Mouse (Mus musculus): ENCODE data around the gene Rpl36al.
"Not testable (repeated sequence)": the region's sequence is repeated elsewhere in the genome, so short reads cannot be mapped to it uniquely, and the experiment has no call there.

The Rpl36al gene

DNA sequence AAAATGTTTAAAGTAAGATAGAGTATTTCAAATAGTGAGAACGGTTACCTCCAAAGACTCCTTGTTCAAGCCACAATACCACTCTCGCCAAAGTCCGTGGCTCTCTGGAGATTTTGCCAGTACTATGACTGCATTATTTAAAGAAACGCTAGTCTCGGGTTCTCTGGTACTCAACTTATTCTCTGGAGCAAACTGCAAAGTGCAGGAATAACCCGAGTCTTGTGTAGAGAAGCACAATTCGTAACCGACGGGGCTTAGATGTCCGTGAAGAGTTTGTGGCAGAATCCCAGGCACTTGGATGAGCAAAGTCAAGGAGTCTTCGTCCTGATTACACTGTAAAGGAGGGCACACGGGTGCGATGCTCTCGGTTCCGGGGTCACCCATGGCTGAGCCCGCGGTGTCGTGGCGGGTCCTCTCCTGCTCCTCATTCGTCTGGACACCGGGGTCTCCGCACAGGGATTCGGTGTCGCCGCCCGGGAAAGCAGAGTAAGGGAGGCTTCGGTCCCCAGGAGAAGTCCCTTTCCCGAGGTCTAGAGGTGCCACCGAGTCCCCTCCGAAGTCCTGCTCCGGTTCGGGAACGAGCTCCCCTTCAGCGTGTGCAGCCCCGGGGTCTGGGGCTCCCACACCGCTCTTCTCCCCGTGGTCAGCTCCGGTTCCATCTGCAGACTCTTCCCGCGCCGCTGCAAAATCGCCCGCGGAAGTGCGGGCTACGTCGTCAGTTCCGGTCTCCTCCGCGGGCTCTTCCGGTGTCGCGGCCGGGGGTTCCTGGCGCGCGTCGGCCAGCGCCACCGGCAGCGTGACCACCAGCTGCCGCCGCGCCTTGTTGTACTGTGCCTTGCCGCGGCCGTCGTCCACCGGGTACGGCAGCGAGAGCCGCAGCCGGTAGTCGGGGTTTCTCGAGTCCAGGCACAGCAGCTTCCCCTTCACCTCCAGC, 12.8 kb upstream of the Rpl36al start, which contains the start of gene Gm49383:
Gene Gm49383, minus strand, starts transcription at position 661 of the 934 bp plus-strand sequence.
- DNase-seq (ENCODE audit: low spot score) = peak; percentile 38

DNA sequence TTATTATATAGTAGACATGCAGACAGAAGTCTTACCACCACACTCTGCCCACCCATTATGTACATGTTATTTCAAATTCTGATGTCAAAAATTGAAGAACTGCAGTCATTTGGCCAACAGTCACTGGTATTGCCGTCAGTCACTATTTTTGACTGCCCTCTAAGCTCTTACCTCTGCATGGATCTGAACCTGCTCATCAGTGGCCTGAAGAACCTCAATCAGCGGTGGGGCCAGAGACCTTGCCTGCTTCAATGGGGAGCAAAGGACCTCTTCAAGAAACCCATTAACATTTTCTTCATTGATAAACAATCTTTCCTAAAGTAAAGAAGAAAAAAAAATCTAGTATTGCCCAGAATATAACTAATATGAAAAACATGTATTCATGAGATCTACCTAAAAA, 8.8 kb upstream of the Rpl36al start:
- no peak for DNase-seq (ENCODE audit: low spot score)

DNA sequence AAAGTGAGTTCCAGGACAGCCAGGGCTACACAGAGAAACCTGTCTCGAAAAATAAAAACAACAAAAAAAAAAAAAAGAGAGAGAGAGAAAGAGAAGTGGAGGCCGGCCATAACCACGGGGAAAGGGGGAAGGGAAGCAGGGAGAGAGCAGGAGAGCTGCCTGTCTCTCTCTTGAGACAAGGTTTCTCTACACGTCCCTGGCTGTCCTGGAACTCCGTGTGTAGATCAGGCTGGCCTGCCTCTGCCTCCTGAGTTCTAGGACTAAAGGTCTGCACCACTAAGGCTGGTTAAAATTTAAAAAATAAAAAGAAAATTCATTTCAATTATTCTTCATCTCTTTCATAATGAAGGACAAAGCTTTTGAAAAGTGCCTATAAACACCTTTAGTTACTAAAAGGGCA, 7.5 kb upstream of the Rpl36al start:
- no peak for DNase-seq (ENCODE audit: low spot score)

DNA sequence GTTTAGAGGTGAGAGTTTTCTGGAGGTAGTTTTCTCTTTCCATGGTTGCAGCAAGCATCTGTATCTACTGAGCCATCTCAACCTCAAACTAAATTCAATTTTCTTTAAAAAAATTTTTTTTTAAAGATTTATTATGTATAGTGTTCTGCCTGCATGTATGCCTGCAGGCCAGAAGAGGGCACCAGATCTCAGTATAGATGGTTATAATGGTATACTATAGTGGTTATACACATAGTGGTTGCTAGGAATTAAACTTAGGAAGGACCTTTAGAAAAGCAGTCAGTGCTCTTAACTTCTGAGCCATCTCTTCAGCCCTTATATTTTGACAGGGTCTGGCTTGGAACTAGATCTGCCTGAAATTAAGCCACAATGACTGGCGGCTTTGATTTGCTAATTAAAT, 6.6 kb upstream of the Rpl36al start:
- DNase-seq (ENCODE audit: low spot score) = no peak

DNA sequence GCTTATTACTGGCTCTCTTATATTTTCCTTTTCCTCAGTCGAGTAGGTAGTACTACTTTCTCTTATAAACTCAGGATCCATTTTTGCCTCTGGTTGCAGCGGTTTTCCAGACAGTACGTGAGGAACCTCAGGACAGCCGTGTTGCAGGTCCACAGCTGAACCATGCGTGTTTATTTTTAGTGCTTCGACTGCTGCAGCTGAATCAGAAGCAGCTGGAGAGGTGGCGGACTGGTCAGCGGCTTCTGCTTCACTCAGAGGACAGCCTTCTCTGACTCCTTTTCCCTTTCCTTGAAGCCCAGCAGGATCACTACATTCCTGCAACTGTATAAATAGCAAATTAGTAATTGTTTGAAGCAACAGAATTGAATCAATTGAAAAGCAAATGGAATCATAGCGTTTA, 6.2 kb upstream of the Rpl36al start:
- DNase-seq (ENCODE audit: low spot score) = no peak

DNA sequence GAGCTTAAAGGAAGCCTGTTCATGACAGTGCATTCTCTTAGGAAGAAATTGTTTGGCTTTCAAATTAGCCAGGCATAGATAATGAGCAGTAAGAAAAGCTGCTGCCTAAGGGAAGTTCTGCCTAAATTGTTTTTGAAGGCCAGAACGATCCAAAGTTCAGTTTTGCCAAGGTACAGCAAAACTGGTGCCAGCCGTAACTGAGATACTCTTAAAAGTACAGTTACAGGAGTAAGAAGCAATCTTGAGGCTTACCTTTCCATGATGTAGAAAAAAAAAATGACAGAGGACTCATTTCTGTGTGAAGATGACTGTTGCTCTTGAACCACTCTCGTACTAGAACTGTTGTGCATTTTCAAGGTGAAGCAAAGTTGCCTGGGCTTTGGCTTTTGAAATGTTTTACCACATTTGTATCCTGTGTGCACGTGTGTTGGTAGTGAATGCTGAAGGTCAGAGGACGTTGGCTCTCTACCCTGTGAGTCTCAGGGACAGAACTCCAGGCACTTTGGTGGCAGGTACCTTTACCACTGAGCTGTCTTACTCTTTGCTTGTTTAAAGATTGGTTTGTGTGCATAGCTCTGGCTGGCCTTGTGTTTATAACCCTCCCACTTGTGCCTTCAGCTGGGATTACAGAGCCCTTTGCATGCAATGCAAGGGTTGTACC, 3.1 kb upstream of the Rpl36al start:
- DNase-seq (ENCODE audit: low spot score) = no peak

DNA sequence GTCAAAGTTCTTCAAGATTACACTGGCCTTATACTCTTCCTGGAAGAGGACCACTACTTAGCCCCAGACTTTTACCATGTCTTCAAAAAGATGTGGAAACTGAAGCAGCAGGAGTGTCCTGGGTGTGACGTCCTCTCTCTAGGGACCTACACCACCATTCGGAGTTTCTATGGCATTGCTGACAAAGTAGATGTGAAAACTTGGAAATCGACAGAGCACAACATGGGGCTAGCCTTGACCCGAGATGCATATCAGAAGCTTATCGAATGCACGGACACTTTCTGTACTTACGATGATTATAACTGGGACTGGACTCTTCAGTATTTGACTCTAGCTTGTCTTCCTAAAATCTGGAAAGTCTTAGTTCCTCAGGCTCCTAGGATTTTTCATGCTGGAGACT, 1.5 kb upstream of the Rpl36al start:
- no peak for DNase-seq (ENCODE audit: low spot score)

DNA sequence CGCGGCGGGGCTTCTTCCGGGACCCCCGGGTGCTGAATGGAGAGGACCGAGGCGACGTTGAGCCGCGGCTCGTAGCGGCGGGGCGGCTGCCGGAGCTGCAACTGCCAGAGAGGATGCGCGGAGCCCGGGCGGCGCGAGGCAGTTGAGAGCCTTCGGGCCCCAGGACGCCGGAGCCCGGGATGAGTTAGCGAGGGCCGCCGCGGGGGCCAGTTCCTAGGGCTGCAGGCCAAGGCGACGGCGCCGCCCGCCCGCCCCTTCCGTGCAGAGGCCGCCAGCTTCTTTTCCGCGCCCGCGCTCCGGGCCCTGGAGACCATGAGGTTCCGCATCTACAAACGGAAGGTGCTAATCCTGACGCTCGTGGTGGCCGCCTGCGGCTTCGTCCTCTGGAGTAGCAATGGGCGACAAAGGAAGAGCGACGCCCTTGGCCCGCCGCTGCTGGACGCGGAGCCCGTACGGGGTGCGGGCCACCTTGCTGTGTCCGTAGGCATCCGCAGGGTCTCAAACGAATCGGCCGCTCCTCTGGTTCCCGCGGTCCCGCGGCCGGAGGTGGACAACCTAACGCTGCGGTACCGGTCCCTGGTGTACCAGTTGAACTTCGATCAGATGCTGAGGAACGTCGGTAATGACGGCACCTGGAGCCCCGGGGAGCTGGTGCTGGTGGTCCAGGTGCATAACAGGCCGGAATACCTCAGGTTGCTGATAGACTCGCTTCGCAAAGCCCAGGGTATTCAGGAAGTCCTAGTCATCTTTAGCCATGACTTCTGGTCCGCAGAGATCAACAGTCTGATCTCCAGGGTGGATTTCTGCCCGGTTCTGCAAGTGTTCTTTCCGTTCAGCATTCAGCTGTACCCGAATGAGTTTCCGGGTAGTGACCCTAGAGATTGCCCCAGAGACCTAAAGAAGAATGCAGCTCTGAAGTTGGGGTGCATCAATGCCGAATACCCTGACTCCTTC, 736 bp upstream of the Rpl36al start:
- no peak for DNase-seq (ENCODE audit: low spot score)

DNA sequence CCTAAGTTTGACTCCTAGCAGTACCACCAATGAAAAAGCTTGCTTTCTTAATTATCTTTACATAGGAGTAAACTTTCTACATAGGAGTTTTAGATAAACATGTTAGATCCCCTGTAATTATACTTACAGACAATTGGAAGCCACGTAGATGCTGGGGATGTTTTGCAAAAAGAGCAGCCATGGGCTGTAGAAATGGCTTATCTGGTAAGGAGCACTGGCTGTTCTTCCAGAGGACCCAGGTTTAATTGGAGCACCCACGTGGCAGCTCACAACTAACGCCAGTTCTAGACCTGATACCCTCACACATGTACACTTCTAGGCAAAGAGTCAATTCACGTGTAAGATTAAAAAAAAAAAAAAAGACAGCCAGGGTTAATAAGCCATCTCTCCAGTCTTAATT, 2.1 kb downstream of the Rpl36al start:
- DNase-seq (ENCODE audit: low spot score) = no peak

DNA sequence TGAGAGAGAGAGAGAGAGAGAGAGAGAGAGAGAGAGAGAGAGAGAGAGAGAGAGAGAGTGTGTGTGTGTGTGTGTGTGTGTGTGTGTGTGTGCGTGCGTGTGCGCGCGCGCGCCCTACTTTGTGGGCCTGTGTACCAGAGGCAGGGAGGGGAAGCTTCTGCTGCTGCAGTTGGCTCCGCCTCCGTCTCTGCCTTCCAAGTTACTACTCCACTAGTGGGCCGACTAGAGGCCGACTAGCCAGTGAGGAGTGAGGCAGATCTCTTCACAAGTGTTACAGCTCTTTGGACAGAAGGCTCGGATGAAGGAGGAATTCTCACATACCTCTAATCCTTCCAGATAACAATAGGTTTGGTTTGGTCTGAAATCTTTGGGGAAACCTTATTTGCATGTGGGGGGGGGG, 4.5 kb downstream of the Rpl36al start:
- no peak for DNase-seq (ENCODE audit: low spot score)

DNA sequence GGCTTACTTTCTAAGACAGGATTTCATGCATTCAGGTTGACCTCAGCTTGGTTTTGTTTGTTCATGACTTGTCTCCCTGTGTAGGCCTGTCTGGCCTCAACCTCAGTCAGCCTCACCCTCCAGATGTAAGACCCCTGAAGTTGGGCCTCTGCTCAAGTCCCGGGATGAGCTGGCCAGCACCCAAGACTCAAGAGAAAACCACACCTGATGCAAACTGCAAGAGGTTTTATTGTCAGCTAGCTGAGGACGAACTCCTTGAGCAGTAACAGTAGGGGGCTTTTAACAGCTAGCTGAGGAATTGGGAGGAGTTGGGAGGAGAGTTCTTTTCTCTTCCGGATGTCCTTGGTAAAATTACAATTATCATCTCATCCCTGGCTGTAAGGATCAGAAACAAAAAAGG, 6.4 kb downstream of the Rpl36al start:
- no peak for DNase-seq (ENCODE audit: low spot score)

DNA sequence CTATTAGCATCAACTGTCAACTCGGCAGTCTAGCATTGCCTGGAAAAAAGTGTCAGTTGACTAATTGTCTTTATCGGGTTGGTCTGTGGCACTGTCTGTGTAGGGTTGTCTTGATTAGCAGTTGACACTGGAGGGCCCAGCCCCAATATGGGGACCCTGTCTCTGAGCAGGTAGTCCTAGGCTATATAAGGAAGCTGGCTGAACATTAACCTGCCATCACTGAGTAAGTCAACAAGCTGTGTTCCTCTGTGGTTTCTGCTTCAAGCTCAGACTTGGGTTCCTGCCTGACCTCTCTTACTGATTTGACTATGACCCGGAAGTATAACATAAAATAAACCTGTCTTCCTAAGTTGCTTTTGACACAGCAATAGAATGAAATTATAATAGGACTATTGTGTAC, 7.9 kb downstream of the Rpl36al start:
- no peak for DNase-seq (ENCODE audit: low spot score)

DNA sequence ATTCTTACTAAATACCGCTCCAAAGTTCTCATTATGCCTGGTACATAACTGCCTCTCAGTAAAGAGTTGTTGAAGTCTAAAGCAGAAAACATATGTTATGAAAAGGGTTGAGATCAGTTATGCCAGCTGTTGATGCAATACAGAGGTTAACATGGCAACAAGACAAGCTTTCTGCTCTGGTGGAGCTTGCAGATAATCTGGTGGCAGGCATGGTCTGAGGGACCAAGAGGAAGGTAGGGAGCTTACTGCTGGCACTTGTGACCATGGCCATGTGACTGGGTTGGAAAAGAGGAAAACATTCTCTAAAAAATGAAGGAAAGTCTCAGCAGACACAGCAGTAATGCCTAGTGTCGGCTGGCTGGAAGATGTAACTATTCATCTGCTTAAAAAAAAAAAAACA, 12.6 kb downstream of the Rpl36al start:
- no peak for DNase-seq (ENCODE audit: low spot score)

DNA sequence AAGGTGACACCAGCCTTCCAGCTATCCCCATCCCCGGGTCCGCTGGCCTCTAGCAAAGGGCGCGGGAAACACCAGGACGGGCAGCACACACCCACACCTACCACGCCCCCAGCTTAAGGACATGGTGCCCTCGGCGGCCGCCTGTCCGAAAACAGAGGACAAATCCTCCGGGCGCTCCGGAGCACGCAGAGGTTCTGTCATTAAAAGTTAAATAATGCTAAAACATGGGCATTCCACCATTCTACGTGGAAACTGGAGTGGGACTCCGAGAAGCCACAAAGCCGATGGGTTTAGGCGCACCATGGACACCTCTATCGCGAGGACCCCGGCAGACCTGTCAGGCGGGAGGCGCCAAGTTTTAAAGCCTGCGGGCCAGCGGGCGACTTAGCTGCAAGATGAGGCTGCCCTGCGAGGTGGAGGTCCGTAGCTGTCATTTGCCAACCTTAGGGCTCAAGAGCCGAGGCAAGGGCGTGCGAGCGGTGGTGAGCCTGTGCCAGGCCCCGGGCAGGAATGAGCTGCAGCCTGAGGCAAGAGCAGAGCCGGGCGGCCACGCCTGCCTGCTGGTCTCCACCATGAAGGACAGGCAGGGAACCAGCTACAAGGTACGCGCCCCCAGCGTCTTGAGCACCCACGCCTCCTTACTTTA, 15.3 kb downstream of the Rpl36al start, which contains the start of gene Lrr1:
Gene Lrr1, plus strand, starts transcription at position 354 of the 646 bp plus-strand sequence.
- DNase-seq (ENCODE audit: low spot score) = peak; percentile 67

DNA sequence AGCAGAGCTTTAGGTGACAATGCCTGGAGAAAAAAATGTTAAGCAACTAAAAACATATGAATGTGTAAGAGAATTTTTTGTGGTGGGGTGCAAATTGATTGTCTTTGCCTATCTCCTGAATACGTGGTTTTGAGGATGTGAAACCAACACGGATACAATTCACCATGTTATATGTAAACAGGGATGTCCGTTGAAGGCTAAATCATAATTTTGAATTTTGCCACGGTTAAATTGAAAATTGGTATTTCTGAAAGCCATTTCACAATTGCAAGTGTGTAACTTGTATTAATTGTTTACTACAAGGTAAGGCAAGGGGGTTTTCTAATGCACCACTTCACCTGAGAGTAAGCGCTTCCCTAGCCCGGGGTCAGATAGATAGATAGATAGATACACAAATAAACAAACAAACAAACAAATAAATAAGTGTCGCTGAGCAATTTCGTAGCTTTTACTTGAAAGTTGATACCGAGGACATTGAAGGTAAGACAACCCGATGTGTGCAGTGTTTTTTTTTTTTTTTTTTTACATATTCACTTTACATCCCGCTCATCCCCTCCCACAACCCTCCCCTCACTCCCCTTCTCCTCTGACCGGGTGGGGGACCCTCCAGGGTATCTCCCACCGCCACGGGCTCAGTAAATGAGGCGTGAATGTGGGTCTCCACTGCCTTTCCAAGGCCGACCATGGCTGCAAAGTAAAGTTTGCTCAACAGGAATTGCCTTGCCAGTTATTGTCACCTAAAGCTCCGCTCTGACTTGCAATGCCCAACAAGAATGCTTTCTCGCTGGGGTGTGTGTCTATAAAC, 16.0 kb downstream of the Rpl36al start:
- no peak for DNase-seq (ENCODE audit: low spot score)

DNA sequence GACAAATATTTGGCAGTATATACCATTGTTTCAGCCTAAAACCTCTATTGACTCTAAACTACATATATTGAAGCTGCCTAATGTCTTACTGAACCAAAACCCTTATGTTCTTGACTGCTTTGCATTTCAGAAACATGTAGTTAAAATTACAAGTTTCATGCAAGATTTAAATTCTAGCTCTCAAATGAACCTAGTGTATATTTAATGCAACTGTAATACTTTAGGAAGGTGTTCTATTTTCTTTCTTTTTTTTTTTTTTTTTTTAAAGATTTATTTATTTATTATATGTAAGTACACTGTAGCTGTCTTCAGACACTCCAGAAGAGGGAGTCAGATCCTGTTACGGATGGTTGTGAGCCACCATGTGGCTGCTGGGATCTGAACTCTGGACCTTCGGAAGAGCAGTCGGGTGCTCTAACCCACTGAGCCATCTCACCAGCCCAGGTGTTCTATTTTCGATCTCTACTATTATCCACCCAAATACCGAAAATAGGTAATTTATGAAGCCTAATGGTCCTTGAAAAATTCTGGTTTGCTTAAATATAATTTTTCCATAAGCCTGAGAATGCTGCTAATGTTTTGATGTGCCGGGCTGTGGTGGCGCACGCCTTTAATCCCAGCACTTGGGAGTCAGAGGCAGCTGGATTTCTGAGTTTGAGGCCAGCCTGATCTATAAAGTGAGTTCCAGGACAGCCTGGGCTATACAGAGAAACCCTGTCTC, 16.9 kb downstream of the Rpl36al start:
- DNase-seq (ENCODE audit: low spot score) = not testable (repeated sequence)

DNA sequence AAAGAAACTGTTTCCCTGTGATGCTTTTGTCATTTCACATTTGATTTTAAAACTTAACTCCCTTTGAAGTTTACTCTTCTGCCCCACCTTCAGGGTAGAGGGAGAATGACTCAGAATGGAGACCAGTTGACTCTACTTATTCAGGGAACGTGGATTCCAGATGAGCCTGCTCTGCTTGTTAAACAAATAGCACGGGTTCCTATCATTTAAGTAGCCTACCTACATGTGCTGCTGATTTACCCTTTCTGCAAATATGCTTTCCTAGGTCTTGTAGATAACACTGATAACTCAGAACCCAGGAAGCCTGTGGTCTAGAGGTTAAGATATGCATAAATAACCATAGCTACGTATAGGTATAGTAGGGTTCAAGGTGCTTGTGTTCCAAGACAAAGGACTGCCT, 19.0 kb downstream of the Rpl36al start:
- no peak for DNase-seq (ENCODE audit: low spot score)

DNA sequence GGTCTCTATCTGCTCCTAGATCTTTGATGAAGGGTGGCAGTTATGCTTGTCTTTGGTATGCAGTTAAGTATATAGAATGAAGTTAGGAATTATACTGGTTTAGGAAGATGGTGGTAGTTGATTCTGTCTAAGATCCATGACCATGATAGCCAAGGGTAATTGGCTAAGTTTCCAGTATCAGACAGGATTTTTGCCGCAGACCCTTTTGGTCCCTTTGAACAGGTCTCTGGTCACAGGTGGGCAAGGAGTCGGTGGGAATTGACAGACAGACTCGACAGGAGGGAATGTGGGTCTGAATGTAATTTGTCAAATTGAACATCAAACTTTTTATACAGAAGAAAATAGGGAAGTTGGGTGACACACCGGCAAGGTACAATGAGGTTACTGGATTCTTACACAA, 20.3 kb downstream of the Rpl36al start:
- DNase-seq (ENCODE audit: low spot score) = not testable (repeated sequence)

DNA sequence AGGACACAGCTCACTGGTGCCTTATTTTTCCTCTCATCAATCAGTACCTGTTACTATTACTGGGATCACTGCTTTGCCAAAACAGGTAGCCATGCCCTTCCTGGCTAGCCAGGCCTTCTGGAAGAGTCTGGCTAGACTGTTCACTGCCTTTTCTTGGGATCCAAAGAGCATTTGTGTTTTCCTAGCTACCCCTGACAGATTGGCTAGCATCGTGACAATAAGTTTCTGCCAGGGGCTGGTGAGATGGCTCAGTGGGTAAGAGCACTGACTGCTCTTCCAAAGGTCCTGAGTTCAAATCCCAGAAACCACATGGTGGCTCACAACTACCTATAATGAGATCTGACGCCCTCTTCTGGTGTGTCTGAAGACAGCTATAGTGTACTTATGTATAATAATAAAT, 23.2 kb downstream of the Rpl36al start:
- not testable (repeated sequence) for DNase-seq (ENCODE audit: low spot score)

DNA sequence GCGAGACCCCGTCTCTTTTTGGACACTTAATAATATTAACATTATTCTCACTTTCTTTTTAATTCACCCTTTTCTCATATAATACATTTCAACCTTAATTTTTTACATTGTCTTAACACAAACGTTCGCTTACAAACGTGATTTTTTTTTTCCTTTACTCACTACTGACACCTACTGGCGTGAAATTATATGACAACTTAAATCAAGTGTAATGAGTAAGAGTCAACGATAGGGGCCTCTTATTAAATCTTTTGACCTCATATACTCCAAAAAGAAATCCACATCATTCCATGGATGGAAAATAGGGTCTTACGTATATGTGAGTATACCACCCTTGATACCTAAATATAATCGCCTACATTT, 24.3 kb downstream of the Rpl36al start:
- DNase-seq (ENCODE audit: low spot score) = no peak
